Mouse (Mus musculus): ENCODE data around the gene Gpr182.
"Not testable (repeated sequence)": the region's sequence is repeated elsewhere in the genome, so short reads cannot be mapped to it uniquely, and the experiment has no call there.

Gpr182 gene

GRCm38 (mm10) chr10:127751548-127751947 is at the start of gene Gpr182:
TSS of gene Gpr182 (minus strand) at chr10:127751732.
- peak in 1 of 2 experiments; percentile 17 for DNase-seq (ENCODE audit: low spot score in 2 of 2)

- no peak for DNase-seq (ENCODE audit: low spot score in 2 of 2)
Measured at GRCm38 (mm10) chr10:127800891-127801290, 49.4 kb upstream of the Gpr182 start, which contains the start of gene Rdh16. TSS of gene Rdh16 (plus strand) at chr10:127801152.

GRCm38 (mm10) chr10:127799295-127799694 is 47.8 kb upstream of the Gpr182 start:
- DNase-seq (ENCODE audit: low spot score in 2 of 2): no peak

- not testable (repeated sequence) for DNase-seq (ENCODE audit: low spot score in 2 of 2)
Measured at GRCm38 (mm10) chr10:127785411-127785810, 33.9 kb upstream of the Gpr182 start.

- not testable (repeated sequence) for DNase-seq (ENCODE audit: low spot score in 2 of 2)
Measured at GRCm38 (mm10) chr10:127782321-127782720, 30.8 kb upstream of the Gpr182 start.

GRCm38 (mm10) chr10:127776011-127776410 is 24.5 kb upstream of the Gpr182 start, which contains the start of gene Rdh9:
TSS of gene Rdh9 (plus strand) at chr10:127776386.
- DNase-seq (ENCODE audit: low spot score in 2 of 2): no peak

- DNase-seq (ENCODE audit: low spot score in 2 of 2): no peak
Measured at GRCm38 (mm10) chr10:127766564-127766963, 15.0 kb upstream of the Gpr182 start.

- no peak for DNase-seq (ENCODE audit: low spot score in 2 of 2)
Measured at GRCm38 (mm10) chr10:127763914-127764680, 12.6 kb upstream of the Gpr182 start.

- not testable (repeated sequence) for DNase-seq (ENCODE audit: low spot score in 2 of 2)
Measured at GRCm38 (mm10) chr10:127762926-127763325, 11.4 kb upstream of the Gpr182 start.

GRCm38 (mm10) chr10:127759181-127760110 is 7.9 kb upstream of the Gpr182 start, which contains the start of the genes Rdh1 and Rdh16f1:
TSS of gene Rdh1 (plus strand) at chr10:127759721.
TSS of gene Rdh16f1 (plus strand) at chr10:127759787.
- peak in 1 of 2 experiments; percentile 4 for DNase-seq (ENCODE audit: low spot score in 2 of 2)

GRCm38 (mm10) chr10:127755770-127756468 is 4.4 kb upstream of the Gpr182 start:
- peak in 1 of 2 experiments; percentile 16 for DNase-seq (ENCODE audit: low spot score in 2 of 2)

- peak in 1 of 2 experiments; percentile 3 for DNase-seq (ENCODE audit: low spot score in 2 of 2)
Measured at GRCm38 (mm10) chr10:127755246-127755645, 3.7 kb upstream of the Gpr182 start.

- DNase-seq (ENCODE audit: low spot score in 2 of 2): peak in 1 of 2 experiments; percentile 7
Measured at GRCm38 (mm10) chr10:127754566-127755166, 3.1 kb upstream of the Gpr182 start.

GRCm38 (mm10) chr10:127750136-127750777 is 1.3 kb downstream of the Gpr182 start:
- DNase-seq (ENCODE audit: low spot score in 2 of 2): no peak

- DNase-seq (ENCODE audit: low spot score in 2 of 2): no peak
Measured at GRCm38 (mm10) chr10:127748847-127749612, 2.5 kb downstream of the Gpr182 start.

GRCm38 (mm10) chr10:127747254-127747653 is 4.3 kb downstream of the Gpr182 start:
- no peak for DNase-seq (ENCODE audit: low spot score in 2 of 2)

- DNase-seq (ENCODE audit: low spot score in 2 of 2): no peak
Measured at GRCm38 (mm10) chr10:127745886-127746285, 5.6 kb downstream of the Gpr182 start.

GRCm38 (mm10) chr10:127744661-127745060 is 6.9 kb downstream of the Gpr182 start:
- DNase-seq (ENCODE audit: low spot score in 2 of 2): peak in 1 of 2 experiments; percentile 68

GRCm38 (mm10) chr10:127739661-127740161 is 11.8 kb downstream of the Gpr182 start:
- peak; percentile 53 to 66 for DNase-seq (ENCODE audit: low spot score in 2 of 2)
